9 mouse cellular contexts compared by ENCODE assay signal in the genomic region with DNA sequence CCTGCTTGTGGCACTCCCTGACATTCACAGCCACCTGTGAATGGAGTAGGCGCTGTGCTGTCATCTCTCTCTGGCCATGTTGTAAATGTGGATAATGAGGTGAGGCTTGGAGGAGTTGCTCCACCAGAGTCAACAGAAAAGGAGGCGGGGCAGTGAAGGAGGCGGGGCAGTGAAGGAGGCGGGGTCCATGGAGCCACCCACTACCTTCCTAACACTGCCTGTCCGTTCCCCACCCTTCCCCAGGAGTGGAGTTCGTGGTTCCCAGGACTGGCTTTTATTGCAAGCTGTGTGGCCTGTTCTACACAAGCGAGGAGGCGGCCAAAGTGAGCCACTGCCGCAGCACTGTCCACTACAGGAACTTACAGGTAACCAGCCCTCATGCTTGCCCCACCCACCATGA. TPM values are rescaled to one million over a fixed set of nuclear protein-coding genes. Genes with fewer than 3 reads are reported as not detected.
DNase-seq lines count a peak whose midpoint lies in the region; ATAC-seq lines count a peak whose summit lies in the region.
"Had no signal": no experiment of that assay in that cellular context is flagged by ENCODE, and none has a peak within 500 bp of the region (broad histone marks: within the 10 kb centered on the region; RNA-seq: fewer than 3 reads in every experiment).

No protein-coding gene starts in this region.

- H3K4me1 ChIP-seq in heart, embryonic 15.5 days (replicated peaks): peaks cover 9% of the 10 kb centered on the region
- H3K4me1 ChIP-seq in limb, embryonic 11.5 days (ENCODE audit: control insufficient read depth, insufficient read depth, low read length): peaks cover 2% of the 10 kb centered on the region; the same call in 1 of the 2 replicates
- peaks cover 7% of the 10 kb centered on the region; the same call in 1 of the 2 replicates for H3K4me1 ChIP-seq in hindbrain, embryonic 12.5 days

- H3K9ac ChIP-seq in heart, embryonic 15.5 days: no peak overlapping the region
- H3K9ac ChIP-seq in limb, embryonic 11.5 days (ENCODE audit: low read length): no peak overlapping the region
- H3K9ac ChIP-seq in hindbrain, embryonic 12.5 days: no peak overlapping the region

- no peak for DNase-seq in heart, postnatal 14 days
- peak; percentile 36 for DNase-seq in c-Kit-positive CD71-positive TER-119-negative erythroid progenitor cells, embryonic 14.5 days (ENCODE audit: low read depth)
- peak; percentile 61 for DNase-seq in limb, embryonic 11.5 days (ENCODE audit: low spot score)
- DNase-seq in lung, postnatal 4 days: peak; percentile 38 to 50
- no peak for DNase-seq in testis, postnatal 10 days (ENCODE audit: low spot score)
- DNase-seq in adrenal gland, postnatal 36 days: no peak
- DNase-seq: layer of hippocampus, adult 9-11 months had no signal

- no peak overlapping the region for H3K4me3 ChIP-seq in heart, embryonic 15.5 days
- H3K4me3 ChIP-seq in limb, embryonic 11.5 days (ENCODE audit: low read depth, low read length): no peak overlapping the region
- H3K4me3 ChIP-seq in hindbrain, embryonic 12.5 days: no peak overlapping the region

- no peaks in the 10 kb centered on the region for H3K27me3 ChIP-seq in heart, embryonic 15.5 days
- no peaks in the 10 kb centered on the region for H3K27me3 ChIP-seq in limb, embryonic 11.5 days (ENCODE audit: control insufficient read depth, insufficient read depth, low read length)
- no peaks in the 10 kb centered on the region; the same call in 1 of the 2 replicates for H3K27me3 ChIP-seq in hindbrain, embryonic 12.5 days

- intact Hi-C loops in heart, postnatal 14 days (cut with DNase I): no loop called here

- 60% methylated on average over 9 of the region's 9 CpGs for WGBS in heart, embryonic 15.5 days
- WGBS in limb, embryonic 11.5 days: 12% methylated on average over 9 of the region's 9 CpGs
- WGBS in hindbrain, embryonic 12.5 days: 35% methylated on average over 9 of the region's 9 CpGs

- peaks cover 26% of the 10 kb centered on the region; the same call in 1 of the 2 replicates for H3K36me3 ChIP-seq in heart, embryonic 15.5 days
- H3K36me3 ChIP-seq in limb, embryonic 11.5 days (ENCODE audit: control insufficient read depth, insufficient read depth, low read length): no peaks in the 10 kb centered on the region
- H3K36me3 ChIP-seq in hindbrain, embryonic 12.5 days: no peaks in the 10 kb centered on the region

- H3K9me3 ChIP-seq in heart, embryonic 15.5 days (replicated peaks): no peaks in the 10 kb centered on the region
- H3K9me3 ChIP-seq in limb, embryonic 11.5 days (ENCODE audit: control insufficient read depth, low read length): no peaks in the 10 kb centered on the region
- H3K9me3 ChIP-seq in hindbrain, embryonic 12.5 days (replicated peaks): no peaks in the 10 kb centered on the region

- peak overlapping the region; percentile 3; the same call in 1 of the 2 replicates for H3K27ac ChIP-seq in heart, embryonic 15.5 days
- H3K27ac ChIP-seq in limb, embryonic 11.5 days (replicated peaks; ENCODE audit: low read depth, low read length): no peak overlapping the region
- H3K27ac ChIP-seq in hindbrain, embryonic 12.5 days: no peak overlapping the region

- 0 out of 2 replicates have a peak, but pooled peaks have one; percentile 8 for ATAC-seq in heart, embryonic 15.5 days (replicated peaks; ENCODE audit: insufficient number of reproducible peaks, insufficient read depth, low FRiP score, low read depth)
- ATAC-seq in limb, embryonic 11.5 days (ENCODE audit: insufficient number of reproducible peaks, low FRiP score, low TSS enrichment, low read depth): peak; percentile 19; the same call in 1 of the 2 replicates
- ATAC-seq in hindbrain, embryonic 12.5 days (ENCODE audit: low FRiP score): no peak

- no peak overlapping the region for H3K4me2 ChIP-seq in heart, embryonic 15.5 days
- no peak overlapping the region for H3K4me2 ChIP-seq in limb, embryonic 11.5 days (ENCODE audit: low read depth, severe bottlenecking)
- no peak overlapping the region for H3K4me2 ChIP-seq in hindbrain, embryonic 12.5 days (replicated peaks)

RNA-seq across cellular contexts. Expression of a gene that starts 32.9 kb away (rescaled TPM):
- polyA plus RNA-seq in heart, embryonic 15.5 days (2015; fragmentation: Nextera tagmentation; extraction: Ambion mirVana): 35.9 and 38.2 TPM in 2 replicates
- total RNA-seq in heart, postnatal 14 days (2021): 10 to 100 TPM; 24.8 to 25.6 TPM
- polyA plus RNA-seq in limb, embryonic 11.5 days (2014; fragmentation: Nextera tagmentation; extraction: Ambion mirVana): 75.5 and 80.7 TPM in 2 replicates
- 103 and 113 TPM in 2 replicates for polyA plus RNA-seq in hindbrain, embryonic 12.5 days (2016; fragmentation: Nextera tagmentation; extraction: Ambion mirVana)
- 100 to 1,000 TPM in 1 of 2 experiments, 10 to 100 TPM in 1; 83.2 to 121 TPM for total RNA-seq in adrenal gland, postnatal 36 days (2021)

Comparison
In these comparisons a context has a peak if more than half of its experiments do, and no peak if none do; other contexts are left out.
1. DNase-seq: peak in c-Kit-positive CD71-positive TER-119-negative erythroid progenitor cells, embryonic 14.5 days (single experiment), limb, embryonic 11.5 days (single experiment) and lung, postnatal 4 days (2 of 2); none in heart, postnatal 14 days (0 of 2), testis, postnatal 10 days (single experiment) and adrenal gland, postnatal 36 days (0 of 2).